Mouse (Mus musculus) liver, adult (tissue): Measurements from ENCODE around the gene Chchd5.

Source experiments
- GATA4 ChIP-seq: IDR thresholded peaks from 2 replicates; pipeline ENCODE4 v1.6.1; 2014; ENCODE audit warnings: mild to moderate bottlenecking, low read length; ENCODE audit not compliant: insufficient replicate concordance

The Chchd5 gene

GRCm38 (mm10) chr2:129132231-129132630, 2.7 kb downstream of the Chchd5 start:
- TF ChIP-seq GATA4: no peak

DNA sequence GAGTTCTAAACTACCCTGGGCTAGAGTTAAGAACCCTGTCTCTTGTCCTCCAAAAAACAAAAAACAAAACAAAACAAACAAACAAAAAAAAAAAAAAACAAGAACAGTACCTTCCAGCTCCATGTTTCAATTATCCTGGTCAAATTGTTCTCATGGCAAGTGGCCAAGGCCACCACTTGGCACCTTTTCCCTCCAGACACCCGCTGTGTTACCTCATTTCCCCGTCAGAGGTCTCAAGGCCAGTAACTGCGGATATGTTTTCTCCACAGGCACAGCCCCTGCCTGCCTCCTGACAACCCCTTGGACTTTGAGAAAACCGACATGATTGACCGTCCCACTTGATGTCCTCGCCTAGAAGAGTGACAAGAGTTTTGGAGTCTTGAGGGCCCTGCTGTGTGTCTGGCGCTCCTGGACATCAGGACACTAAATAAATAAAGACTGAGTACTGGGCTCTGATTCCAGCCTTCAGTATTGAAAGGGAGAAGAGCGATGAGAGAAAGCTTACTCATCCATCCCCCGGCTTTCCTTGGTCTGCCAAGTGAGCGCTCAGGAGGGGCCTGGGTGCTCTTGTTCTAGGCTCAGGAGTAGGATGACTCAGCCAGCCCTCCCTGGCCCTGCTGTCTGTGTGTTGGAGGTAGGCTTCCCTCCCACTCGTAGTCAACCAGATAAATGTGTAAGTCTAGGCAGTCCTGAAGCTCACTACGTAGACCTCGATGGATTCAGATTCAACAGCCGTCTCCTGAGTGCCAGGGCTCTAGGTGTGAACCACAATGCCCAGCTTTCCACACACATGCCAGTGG, 3.7 kb downstream of the Chchd5 start:
- no peak for TF ChIP-seq GATA4

DNA sequence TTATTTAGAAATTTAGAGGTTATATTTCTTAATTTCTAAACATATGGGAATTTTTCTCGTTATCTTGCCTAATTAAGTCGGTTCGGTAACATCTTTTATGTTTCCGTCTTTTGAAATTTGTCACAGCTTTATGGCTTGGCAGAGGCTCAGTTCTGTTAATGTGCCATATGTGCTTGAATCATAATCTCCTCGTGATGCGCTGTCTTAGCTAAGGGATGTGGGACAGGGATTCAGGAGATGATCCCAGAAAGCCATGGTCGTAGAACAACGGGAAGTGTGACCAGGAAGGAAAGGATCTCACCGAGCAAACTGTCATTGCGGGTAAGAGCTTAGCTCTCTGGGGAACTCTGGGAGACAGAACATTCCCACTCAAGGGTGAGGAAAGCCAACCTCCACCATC, 10.4 kb downstream of the Chchd5 start:
- TF ChIP-seq GATA4: no peak

- no peak for TF ChIP-seq GATA4
Observed at GRCm38 (mm10) chr2:129148836-129149235, 19.3 kb downstream of the Chchd5 start.

DNA sequence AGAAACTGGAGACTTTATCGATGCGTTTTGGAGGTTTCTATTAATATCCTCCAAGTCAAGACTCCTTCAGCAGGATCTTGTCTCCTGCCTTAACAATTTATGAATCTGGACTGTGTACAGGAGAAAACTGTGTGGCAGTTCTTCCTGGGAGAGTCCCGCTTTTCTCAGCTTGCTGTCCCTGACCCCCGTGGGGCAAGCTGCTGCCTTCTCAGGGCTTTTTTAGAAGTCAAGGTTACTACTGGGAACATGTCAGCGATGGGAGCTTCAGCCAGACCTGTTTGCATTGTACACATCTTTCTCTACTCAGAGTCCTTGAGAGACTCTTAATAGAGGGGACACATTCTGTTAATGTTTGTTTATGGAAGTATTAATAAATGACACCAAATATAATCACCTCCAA, 20.9 kb downstream of the Chchd5 start:
- no peak for TF ChIP-seq GATA4

- no peak for TF ChIP-seq GATA4
Observed at GRCm38 (mm10) chr2:129151111-129151510, 21.6 kb downstream of the Chchd5 start.

DNA sequence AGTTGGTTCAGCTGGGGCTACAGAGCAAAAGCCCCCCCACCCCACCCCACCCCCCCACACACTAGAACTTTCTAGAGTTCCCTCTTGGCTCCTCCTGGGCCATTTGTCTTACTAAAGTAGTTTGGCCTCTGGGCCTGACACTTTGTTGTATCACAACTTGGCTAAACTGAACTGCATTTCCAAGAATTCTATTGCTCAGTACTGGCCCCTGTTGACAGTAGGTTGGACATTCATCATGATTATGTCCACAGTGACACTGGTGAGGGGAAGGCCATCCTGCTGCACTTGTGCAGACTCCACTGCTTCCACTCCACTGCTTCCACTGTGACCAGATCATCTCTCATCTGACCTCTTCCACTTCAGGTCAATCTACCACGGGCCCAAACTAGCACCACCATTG, 23.3 kb downstream of the Chchd5 start:
- TF ChIP-seq GATA4: no peak

GRCm38 (mm10) chr2:129164815-129165214, 35.3 kb downstream of the Chchd5 start:
- no peak for TF ChIP-seq GATA4

DNA sequence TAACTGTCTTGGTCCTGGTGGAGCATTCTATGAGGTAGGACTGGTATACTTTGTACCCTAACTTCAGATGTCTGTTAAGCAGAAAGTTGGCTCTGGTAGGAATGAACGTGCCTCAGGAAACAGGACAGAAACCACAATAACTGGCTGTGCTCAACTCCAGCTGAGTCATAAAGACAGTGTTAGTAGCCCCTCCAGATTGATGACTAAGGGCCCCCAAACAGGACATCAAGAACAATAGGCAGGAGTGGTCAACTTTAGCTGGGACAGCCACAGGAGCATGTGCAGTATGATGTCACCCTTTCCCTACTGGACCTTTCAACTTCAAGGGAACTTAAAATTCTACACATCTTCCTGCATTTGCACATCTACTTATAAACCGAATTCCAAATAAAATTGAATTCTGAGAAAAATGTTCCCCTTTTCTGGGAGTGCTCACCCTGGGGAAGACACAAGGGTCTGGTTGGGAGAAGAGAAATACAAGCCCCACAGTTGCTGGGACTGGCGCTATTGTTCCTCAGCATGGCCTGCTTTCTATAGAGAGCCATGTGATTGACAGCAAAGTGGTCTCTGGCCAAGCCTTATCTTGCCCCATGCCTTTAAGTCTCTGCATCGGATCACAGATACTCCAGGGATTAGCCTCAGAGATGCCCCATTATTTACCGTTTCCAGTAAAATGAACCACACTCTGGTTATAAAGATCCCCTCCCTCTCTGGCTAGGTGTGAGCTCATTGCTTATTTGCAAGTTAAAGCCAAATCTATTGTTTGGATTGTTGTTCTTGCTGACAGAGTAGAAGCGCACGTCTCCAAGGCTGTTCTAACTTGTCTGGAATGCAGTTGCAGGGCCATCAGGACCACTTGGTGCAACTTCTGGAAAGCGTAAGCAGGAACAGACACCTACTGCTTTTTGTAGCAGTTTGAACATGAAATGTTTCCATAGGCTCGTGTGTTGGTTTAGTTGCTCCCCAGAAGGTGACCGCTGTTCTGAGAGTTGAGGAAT, 37.3 kb downstream of the Chchd5 start:
- TF ChIP-seq GATA4: no peak

GRCm38 (mm10) chr2:129173386-129173785, 43.9 kb downstream of the Chchd5 start:
- TF ChIP-seq GATA4: no peak

GRCm38 (mm10) chr2:129174474-129174873, 45.0 kb downstream of the Chchd5 start:
- no peak for TF ChIP-seq GATA4

DNA sequence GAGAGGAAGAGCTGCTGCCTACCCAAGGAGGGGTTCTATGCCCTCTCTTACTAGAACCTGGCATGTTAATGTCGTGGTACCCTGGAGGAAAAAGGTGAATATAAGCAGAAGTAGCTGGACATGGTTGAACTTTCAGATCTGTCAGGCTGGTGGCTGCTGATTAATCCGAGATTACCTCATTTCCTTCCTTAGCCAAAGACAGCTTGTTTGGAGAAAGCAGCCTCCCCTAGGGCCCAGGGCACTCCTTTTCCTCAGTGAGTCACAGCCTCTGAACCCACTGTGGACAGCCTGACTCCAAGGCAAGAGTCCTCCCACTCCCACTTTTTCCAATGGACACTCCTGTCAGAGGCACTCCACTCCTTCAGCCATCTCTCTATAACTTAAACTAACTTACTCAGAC, 46.1 kb downstream of the Chchd5 start:
- no peak for TF ChIP-seq GATA4

DNA sequence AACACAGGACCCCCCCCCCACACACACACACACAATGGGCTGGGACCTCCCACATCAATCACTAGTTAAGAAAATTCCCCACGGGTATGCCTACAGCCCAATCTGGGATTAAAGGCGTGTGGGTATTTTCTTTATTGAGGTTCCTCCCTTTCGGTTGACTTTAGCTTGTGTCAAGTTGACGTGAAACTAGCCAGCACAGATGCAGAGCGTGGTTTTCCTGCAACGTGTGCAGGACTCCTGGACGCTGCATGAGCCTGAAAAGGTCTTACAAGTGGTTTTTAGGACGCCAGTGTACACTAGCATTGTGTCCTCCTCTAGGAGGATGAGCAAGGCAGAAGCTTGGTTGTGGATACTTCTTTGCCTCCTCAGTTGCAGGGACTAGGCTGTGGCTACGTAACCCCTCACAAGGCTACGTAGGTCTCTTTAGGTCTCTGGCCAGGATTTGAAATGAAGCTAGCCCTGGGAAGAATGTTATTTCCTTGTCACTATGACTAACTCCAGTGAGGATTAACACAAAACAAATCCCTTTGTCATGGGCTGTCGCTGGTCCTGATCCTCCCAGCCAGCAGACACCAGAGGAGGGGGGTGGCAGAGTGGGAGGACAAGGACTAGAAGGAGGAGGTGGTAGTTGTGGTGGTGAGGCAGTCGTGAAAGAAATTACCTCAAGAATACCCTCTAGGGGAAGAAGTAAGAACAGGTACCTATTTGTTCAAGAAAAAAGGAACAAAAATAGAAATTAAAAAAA, 47.3 kb downstream of the Chchd5 start:
- TF ChIP-seq GATA4: no peak

- TF ChIP-seq GATA4: no peak
Observed at GRCm38 (mm10) chr2:129177661-129178060, 48.2 kb downstream of the Chchd5 start.
